Mouse (Mus musculus) thymus, adult 2 months (tissue): ENCODE data around the gene Slc16a11.

Experiments
- CTCF ChIP-seq: fragments of 200-500 bp; IDR thresholded peaks from 2 replicates; pipeline ENCODE4 v1.5.1; 2012; ENCODE audit warnings: mild to moderate bottlenecking, control low read depth, low read length, moderate library complexity, borderline replicate concordance; ENCODE audit not compliant: control insufficient read depth, poor library complexity, insufficient read depth; ENCODE audit errors: extremely low read depth
- POLR2A ChIP-seq: fragments of 200-500 bp; IDR thresholded peaks from 2 replicates; pipeline ENCODE4 v1.6.1; 2012; ENCODE audit warnings: mild to moderate bottlenecking, low read length, control low read depth, moderate library complexity; ENCODE audit not compliant: control insufficient read depth, poor library complexity, insufficient read depth; ENCODE audit errors: extremely low read depth

- TF ChIP-seq POLR2A (no peak), CTCF (no peak)
Observed at GRCm38 (mm10) chr11:70223724-70224123, 11.2 kb downstream of the Slc16a11 start.
